Mouse (Mus musculus) kidney, adult 2 months (tissue): ENCODE results near the gene Hck. TPM values are rescaled to one million over a fixed set of nuclear protein-coding genes. Genes with fewer than 3 reads are reported as not detected.

ENCODE experiments used
- DNase-seq: peaks from one replicate; pipeline ENCODE4 v3.0.0; 2021
- H3K27ac ChIP-seq: fragments of 200-500 bp; 2 replicates; pipeline ENCODE4 v1.5.1; 2012; ENCODE audit warnings: low read depth, low read length, control low read depth, inconsistent platforms; ENCODE audit not compliant: insufficient read depth
- H3K27me3 ChIP-seq: fragments of 200-500 bp; replicated peaks from 2 replicates; pipeline ENCODE4 v1.6.1; 2012; ENCODE audit warnings: mild to moderate bottlenecking, moderate library complexity, low read length, inconsistent platforms; ENCODE audit not compliant: control insufficient read depth, insufficient read depth
- H3K36me3 ChIP-seq: fragments of 200-500 bp; 2 replicates; pipeline ENCODE4 v1.6.1; 2012; ENCODE audit warnings: mild to moderate bottlenecking, moderate library complexity, low read length, inconsistent platforms; ENCODE audit not compliant: control insufficient read depth, insufficient read depth
- H3K4me1 ChIP-seq: fragments of 200-500 bp; 2 replicates; pipeline ENCODE4 v1.6.1; 2011; ENCODE audit warnings: low read length; ENCODE audit not compliant: control insufficient read depth, insufficient read depth
- H3K4me3 ChIP-seq: fragments of 200-500 bp; 2 replicates; pipeline ENCODE4 v1.5.1; 2011; ENCODE audit warnings: mild to moderate bottlenecking, low read depth, low read length, control low read depth; ENCODE audit not compliant: insufficient read depth
- CTCF ChIP-seq: fragments of 200-500 bp; conservative IDR thresholded peaks from 2 replicates; pipeline ENCODE4 v1.5.1; 2011; ENCODE audit warnings: low read depth, mild to moderate bottlenecking, control low read depth, low read length, moderate library complexity, mixed read lengths; ENCODE audit not compliant: insufficient read depth, insufficient read length
- POLR2A ChIP-seq: fragments of 200-500 bp; IDR thresholded peaks from one replicate; pipeline ENCODE4 v1.6.1; 2011; ENCODE audit warnings: low read depth, low read length, control low read depth
- WGBS: fragments of 180-500 bp; shearing (Covaris S2); methylation state at CpG from one replicate; pipeline ENCODE4 v1.1.7; 2018; 5-methylcytosine and 5-hydroxymethylcytosine counted together
- polyA plus RNA-seq: library from polyadenylated mRNA; depleted of rRNA; stranded (reverse); fragments of >200 nt; gene quantifications from 2 replicates; pipeline ENCODE4 v1.2.3, GENCODE M21; 2012; rRNA removed

Gene Hck
- polyA plus RNA-seq: 2.9 and 4.4 TPM in 2 replicates

- peak; percentile 41 for DNase-seq
- Histone ChIP-seq H3K4me1 (no peaks in the 10 kb centered on the region), H3K36me3 (no peaks in the 10 kb centered on the region), H3K27me3 (0 out of 2 replicates have a peak, but pooled peaks cover 1% of the 10 kb centered on the region), H3K4me3 (peak within 1 kb of the TSS; percentile 21; the same call in 1 of the 2 replicates), H3K27ac (no peak within 1 kb of the TSS)
- WGBS: 6% methylated on average over 52 of the region's 52 CpGs
- TF ChIP-seq CTCF (no peak), POLR2A (no peak)
These were observed at the start of gene Hck for GRCm38 (mm10) chr2:153108313-153109264. Gene Hck, plus strand, starts transcription at chr2:153108468.

DNA sequence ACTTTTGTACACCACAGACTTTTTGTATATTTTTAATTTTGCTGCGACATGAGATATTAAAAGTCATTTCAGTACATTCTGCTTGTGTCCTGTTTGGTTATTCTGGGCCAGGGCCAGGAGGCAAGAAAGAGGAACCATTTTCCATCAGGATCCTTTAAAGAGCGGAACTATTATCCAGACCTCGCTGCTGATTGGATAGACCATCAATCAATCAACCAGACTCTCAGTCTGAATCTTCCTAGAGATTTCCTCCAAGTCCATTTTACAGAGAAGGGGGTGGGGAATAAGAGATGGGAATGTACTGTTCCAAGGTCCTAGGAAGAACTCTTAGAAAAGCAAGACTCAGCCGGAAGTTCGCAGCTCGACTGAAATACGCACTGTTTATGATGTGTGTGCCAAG lies 48.1 kb upstream of the Hck start:
- Histone ChIP-seq H3K27me3 (no peaks in the 10 kb centered on the region), H3K27ac (no peak overlapping the region), H3K4me1 (no peaks in the 10 kb centered on the region), H3K36me3 (no peaks in the 10 kb centered on the region), H3K4me3 (no peak overlapping the region)
- no peak for TF ChIP-seq CTCF
- TF ChIP-seq POLR2A: no peak
- 71% methylated on average over 7 of the region's 7 CpGs for WGBS
- no peak for DNase-seq

GRCm38 (mm10) chr2:153063394-153063793 lies 44.9 kb upstream of the Hck start:
- no peaks in the 10 kb centered on the region for H3K4me1 ChIP-seq

DNA sequence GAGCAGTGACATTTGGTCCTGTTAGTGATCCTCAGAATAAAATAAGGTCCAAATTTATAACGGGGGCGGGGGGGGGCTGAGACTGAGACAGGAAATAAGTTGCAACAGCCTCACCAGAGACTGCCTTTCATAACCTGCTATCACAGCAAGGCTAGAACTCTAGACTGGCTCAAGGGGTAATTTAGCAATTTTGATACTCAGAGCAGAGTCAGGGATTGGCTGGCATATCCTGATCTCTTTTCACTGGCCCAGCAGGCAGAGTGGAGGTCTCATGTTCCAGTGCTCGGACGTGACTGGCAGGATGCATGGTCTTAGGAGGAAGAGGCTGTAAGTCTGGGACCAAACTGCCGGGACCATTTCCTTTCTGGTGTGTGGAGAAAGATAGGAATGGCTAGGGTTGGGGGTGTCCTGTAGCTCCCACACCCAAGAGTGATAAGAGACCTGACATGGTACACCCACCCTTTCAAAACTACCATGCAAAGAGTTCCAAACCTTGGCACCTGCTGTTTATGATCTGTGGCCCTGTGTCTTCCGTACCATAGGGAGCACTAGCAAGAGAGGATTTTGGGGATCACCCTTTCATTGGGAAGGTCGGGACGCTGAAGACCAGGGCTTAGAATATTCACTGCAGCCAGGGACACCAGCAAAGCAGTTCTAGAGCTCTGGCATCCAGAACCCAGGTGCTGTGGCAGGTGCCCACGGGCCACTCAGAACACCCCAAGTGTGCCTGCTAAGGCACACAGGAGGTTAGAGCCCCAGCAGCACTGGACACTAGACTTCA lies 43.9 kb upstream of the Hck start:
- Histone ChIP-seq H3K27me3 (no peaks in the 10 kb centered on the region), H3K4me1 (no peaks in the 10 kb centered on the region), H3K36me3 (no peaks in the 10 kb centered on the region), H3K27ac (peak overlapping the region; percentile 30), H3K4me3 (no peak overlapping the region)
- 56% methylated on average over 9 of the region's 9 CpGs for WGBS
- no peak for DNase-seq
- TF ChIP-seq POLR2A: no peak
- no peak for TF ChIP-seq CTCF

More at GRCm38 (mm10) chr2:153063394-153063793, 44.9 kb upstream of the Hck start:
- Histone ChIP-seq H3K36me3 (no peaks in the 10 kb centered on the region), H3K27me3 (no peaks in the 10 kb centered on the region), H3K4me3 (no peak overlapping the region), H3K27ac (no peak overlapping the region)
- 66% methylated on average over 3 of the region's 3 CpGs for WGBS
- TF ChIP-seq POLR2A (no peak), CTCF (no peak)
- DNase-seq: no peak

DNA sequence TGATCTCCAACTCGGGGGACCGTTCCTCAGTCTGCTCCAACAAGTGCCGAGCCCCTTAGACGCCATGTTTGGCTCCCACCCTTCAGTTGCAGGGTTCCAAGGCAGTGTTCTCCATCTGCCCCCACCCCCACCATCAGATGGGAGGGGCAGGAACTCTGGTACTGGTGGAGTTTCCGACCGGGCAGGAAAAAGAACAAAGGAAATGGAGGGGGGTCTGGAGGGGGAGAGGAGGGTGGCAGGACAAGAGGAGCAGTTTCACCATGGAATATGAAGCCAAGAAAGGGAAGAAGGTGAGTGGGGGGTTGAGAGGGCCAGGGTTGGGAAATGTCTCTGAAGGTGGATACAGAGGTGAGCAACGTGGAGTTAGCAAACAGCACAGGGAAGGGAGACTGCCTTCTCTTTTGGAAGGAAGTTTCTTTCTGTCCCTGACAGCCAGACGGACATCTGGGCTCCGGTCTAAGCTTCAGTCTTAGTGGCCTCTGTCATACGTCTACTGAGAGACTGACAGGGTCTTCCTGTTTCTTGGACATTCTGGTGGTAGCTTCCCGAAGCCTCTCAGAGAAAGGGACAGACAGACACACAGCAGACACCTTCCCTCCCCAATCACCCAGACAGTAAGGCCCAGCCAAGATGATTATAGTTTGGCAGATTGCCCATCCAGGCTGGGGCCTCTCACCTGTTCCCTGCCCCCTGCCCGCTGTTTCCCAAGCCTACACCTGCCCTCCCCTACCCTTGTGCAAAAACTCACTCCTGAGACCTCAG lies 42.3 kb upstream of the Hck start, which contains the start of gene Ccm2l:
Gene Ccm2l (plus strand): TSS at position 209 of the 762 bp plus-strand sequence.
- peak within 1 kb of the TSS; percentile 41 for H3K4me3 ChIP-seq
- TF ChIP-seq CTCF: no peak
- no peak for TF ChIP-seq POLR2A

DNA sequence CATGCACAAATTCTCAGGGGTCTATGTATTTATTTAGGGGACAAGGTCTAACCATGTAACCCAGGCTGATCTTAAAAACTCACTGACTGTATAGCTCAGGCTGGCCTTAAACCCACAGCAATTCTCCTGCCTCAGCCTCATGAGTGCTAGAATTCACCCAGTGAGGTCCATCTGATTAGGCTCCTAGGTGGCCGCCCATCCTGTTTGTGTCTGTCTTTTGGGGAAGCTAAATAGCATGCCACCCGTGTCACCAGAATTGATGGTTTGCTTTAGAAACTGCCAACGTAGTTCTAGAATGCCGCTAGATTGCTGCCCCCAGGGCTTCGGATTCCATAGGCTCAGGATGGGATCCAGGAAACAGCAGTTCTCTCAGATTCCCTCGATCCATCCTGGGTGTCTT lies 41.3 kb upstream of the Hck start:
- peak overlapping the region; percentile 82 for H3K27ac ChIP-seq
- WGBS: 45% methylated on average over 6 of the region's 6 CpGs
- H3K27me3 ChIP-seq: peaks cover 2% of the 10 kb centered on the region; the same call in 1 of the 2 replicates
- peak overlapping the region; percentile 36 for H3K4me3 ChIP-seq
- no peak for TF ChIP-seq POLR2A
- no peak for TF ChIP-seq CTCF
- H3K36me3 ChIP-seq: no peaks in the 10 kb centered on the region
- peak; percentile 19 for DNase-seq
- no peaks in the 10 kb centered on the region for H3K4me1 ChIP-seq

More for the DNA sequence above, 42.3 kb upstream of the Hck start, which contains the start of gene Ccm2l:
- Histone ChIP-seq H3K36me3 (no peaks in the 10 kb centered on the region), H3K27me3 (no peaks in the 10 kb centered on the region), H3K27ac (peak within 1 kb of the TSS; percentile 82), H3K4me1 (no peaks in the 10 kb centered on the region)
- peak; percentile 84 for DNase-seq
- 51% methylated on average over 12 of the region's 12 CpGs for WGBS
